Mouse (Mus musculus) CH12F3 (cell line): ENCODE results near the gene Nid2.

ENCODE experiments used
- in situ Hi-C: fragments of 300-500 bp; cut with MboI; formaldehyde crosslinking; loops from 2 replicates; pipeline ENCODE4 v1.14.3; 2020; ENCODE audit warnings: low sequenced_read_pairs

Nid2 gene

DNA sequence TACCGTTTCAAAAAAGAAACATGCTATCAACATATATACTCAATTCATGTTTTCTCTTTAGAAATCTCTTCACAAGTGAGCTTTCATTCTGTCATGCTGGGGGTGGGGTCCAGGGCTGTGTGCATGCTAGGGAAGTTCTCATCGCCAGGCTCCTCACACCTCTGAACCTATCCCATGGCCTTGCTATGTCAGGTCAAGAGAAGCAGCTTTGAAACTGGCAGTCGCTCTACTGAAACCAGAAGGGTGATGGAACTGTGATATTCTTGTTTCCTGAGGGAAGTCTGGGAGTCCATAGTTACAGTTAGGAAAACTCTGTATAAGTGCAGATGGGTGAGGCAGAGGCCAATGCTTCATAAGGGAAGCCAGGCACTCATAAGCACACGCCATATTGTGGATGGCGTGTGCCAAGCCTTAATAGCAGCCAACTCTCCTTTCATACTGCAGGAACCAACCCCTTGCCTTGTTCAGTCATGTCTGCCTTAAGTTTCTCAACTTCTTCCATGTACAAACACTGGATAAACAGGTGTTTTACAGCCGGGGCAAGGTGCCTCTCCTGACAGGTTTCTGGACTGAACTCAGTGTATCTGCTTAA is 10.8 kb upstream of the Nid2 start:
- in situ Hi-C loops = no loop called here

DNA sequence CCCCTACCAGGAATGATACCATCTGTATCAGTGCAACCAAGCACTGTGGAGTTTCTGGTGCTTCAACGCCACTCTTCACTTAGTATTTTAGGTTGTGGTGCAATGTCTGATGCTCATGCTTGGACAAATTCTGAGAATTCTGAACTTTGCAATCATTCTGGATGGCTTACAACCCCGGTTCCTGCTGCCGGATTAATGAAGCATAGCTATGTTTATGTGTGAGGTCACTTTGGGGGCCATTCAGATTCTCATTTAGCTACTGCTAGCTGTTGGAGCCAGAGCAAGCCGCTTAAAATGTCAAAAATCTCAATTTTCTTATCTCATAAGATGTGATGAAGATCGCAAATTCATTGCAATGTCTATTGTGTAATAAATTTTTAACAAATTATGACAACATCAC is 6.2 kb upstream of the Nid2 start:
- in situ Hi-C loops = no loop called here

DNA sequence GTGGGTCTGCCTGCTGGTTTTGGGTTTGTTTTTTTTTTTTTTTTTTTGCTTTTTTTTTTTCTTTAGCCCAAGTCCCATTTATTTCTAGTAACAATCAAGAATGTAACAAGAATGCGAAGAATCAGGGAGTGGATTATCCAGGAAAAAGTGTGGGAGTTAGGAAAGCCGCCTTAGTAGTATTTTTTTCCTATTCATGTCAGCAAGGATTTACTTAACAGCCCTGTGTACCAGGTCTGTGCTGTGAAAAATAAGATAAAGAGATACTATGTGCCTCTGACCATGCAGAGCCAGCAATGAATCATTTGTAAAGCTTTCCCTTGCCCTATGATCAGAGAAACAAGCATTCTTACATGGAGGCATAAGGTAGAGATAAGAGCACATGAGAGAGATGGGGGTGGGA is 4.8 kb upstream of the Nid2 start:
- in situ Hi-C loops = no loop called here

DNA sequence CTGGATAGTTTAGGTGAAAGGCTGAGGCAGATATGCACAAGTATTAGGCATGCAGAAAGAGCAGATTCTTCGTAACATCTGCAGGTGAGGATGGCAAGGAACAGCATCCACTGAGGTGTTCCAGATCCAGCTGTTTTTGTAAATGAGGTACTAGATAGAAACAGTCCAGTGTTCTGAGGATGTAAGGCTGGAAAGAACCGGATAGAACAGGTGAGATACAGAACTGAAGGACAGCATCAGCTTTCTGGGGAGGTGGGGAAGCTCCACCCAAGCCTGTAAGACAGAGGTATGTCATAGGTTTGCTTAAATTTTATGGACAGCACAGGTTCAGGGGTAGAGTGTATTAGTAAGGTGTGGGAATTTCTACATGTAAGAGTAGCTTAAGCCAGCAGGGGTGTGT is 4.3 kb upstream of the Nid2 start:
- in situ Hi-C loops = no loop called here

DNA sequence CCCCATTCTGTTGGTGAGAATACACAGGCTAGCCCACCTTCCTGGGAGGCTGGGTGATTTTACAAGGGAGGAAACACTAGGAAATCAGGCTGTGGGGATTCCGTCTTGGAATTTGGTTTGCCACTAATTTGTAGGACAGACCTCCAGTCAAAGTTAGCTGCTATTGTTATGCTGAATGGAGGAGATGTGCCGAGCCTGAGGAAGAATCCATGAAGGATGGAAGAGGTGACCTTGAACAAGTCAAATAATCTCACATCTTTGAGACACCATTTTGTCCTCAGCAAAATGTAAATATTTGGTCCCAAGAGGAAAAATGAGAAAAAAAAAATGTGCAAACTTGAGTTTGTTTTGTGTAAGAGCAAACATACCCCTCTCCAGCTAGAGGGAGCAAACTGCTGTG is 1.3 kb upstream of the Nid2 start:
- in situ Hi-C loops = no loop called here

DNA sequence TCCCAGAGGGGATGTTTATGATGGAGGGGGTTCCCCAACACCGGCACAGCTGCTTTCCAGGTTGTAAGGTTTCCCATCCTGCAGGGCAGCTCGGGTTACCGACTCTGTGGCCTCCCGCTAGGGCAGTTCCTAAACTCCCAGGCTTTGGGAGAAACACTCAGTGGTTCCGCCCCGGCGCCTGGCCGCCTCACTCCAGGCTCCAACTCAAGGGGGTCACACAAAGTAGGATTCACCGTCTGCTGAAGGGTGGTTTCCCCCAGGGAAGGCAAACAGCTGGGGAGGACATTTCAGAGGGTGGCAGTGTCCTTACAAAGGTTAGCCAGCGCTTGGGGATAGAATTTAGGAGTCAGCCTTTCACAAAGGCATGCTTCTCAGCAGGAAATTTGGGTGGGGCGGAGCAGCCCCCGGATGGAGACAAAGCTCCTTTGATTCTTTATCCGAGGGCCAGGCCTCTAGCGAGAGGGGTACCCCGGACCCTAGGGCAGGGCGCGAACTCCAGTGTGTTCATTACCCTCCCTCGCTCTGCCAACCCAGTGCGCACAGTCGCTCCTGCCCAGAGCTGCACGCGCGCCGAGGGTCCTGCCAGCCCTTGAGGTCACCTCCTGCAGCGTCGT is 547 bp upstream of the Nid2 start:
- in situ Hi-C loops = no loop called here

DNA sequence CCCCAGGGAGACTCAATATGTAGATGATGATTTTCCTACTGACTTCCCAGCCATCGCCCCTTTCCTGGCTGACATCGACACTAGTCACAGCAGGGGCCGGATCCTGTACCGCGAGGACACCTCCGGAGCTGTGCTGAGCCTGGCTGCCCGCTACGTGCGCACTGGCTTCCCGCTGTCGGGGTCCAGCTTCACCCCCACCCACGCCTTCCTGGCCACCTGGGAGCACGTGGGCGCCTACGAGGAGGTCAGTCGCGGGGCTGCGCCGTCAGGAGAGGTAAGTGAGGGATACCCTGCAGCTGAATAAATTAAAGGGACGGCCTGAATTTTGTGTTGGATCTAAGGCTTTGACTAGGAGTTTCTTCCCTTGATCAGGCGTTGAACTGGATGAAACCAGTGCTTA is 1.2 kb downstream of the Nid2 start:
- in situ Hi-C loops = no loop called here

DNA sequence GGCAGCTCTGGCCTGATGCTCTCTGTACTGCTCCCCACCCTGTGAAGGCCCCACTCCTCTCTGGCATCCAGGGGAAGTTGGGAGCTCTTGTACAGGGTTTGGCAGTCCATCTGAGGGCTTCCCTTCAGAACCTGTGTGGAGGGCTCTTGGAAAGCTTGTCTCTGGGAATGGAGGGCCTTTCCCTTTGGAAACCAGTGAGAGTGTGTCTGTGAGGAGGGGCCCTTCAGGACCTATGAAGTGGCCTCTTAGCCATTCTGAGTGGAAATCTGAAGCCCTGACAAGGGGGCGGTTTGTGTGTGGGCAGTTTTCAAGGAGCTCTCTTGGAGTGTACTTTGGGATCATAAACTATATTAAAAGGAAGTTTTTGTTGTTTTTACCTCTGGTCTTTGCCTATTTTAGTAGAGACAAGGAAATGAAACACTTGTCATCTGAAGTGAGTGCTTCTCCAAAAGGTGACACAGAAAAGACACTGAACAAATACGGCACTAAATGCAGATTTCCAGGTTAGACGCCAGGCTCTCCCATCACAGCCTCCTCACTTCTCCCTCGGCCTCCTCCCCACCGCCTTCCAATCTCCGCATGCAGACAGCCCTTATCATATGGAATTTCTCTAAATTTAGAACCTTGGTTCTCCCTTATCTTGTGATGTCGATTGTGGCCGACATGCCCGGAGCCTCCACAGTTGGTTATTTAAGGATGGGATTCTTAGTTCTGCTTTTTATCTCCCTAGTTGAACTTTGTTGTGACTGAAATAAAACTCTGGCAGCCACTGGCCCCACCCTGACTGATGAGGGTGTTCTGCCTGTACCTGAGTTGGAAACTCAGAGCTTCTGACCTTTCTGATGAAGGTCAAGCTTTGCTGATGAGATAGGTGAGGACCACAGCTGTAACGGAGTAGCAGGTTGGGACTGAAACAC is 8.5 kb downstream of the Nid2 start:
- in situ Hi-C loops = no loop called here

DNA sequence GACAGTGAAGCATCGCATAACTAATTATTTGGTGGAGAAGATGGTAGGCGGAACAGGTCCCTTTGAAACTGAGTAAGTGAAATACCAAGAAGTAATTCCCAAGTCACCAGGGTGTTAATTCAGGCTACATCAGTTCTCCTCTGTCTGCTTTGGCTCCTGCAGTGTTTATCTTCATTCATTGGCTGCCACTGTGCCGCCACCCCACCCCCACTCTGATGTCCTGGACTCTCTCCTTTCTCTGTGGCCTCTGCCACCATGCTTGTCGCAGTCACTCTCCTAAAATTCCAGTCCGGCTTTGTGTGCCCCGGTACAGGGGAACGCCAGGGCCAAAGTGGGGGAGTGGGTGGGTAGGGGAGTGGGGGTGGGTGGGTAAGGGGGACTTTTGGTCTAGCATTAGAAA is 9.7 kb downstream of the Nid2 start:
- in situ Hi-C loops = no loop called here

DNA sequence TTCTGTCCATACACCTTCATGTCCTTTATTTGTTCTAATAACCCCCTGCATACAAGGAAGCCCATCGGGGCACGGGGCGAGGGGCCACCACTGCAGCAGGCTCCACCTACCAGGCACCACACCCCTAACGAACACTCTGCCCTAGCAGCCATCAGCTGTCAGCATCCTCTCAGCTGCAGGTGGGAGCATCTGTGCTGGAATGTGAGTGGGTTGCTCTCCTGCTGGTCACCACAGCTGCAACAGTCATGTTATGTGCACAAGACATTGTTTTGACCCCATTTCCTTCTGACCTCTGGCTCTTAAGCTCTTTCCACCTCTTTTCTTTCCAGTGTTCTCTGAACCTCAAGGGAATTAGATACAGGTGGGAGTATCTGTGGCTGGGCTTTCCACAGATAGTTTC is 10.9 kb downstream of the Nid2 start:
- in situ Hi-C loops = no loop called here

DNA sequence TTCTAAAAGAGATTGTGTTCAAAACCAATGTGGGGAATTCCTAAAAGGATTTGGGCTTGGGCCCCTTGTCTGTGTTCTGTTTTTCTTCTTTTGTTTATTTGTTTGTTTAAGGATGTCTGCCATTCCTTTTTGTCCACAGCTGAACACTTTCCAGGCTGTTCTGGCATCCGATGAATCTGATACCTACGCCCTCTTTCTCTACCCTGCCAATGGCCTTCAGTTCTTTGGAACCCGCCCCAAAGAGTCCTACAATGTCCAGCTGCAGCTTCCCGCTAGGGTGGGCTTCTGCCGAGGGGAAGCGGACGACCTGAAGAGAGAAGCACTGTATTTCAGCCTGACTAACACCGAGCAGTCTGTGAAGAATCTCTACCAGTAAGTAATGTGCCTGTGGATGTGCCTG is 12.5 kb downstream of the Nid2 start:
- in situ Hi-C loops = no loop called here

DNA sequence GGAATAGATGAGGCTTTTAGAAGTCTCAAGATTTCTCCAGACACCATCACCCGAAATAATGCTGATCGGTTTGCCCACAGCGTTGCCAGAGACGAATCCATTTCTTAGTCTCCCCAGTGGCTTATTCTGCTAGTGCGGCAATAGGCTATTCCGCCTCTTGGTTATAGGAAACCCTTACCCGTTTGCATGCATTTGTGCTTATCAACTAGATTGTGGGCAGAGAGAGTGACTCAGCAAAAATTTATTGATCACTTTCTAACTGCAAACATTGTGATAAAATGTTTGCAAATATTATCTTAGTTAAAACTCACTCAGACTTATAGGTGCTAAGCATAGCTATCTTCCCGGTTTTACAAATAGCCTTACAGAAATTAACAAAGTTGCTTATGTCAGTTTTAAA is 13.3 kb downstream of the Nid2 start:
- in situ Hi-C loops = no loop called here

DNA sequence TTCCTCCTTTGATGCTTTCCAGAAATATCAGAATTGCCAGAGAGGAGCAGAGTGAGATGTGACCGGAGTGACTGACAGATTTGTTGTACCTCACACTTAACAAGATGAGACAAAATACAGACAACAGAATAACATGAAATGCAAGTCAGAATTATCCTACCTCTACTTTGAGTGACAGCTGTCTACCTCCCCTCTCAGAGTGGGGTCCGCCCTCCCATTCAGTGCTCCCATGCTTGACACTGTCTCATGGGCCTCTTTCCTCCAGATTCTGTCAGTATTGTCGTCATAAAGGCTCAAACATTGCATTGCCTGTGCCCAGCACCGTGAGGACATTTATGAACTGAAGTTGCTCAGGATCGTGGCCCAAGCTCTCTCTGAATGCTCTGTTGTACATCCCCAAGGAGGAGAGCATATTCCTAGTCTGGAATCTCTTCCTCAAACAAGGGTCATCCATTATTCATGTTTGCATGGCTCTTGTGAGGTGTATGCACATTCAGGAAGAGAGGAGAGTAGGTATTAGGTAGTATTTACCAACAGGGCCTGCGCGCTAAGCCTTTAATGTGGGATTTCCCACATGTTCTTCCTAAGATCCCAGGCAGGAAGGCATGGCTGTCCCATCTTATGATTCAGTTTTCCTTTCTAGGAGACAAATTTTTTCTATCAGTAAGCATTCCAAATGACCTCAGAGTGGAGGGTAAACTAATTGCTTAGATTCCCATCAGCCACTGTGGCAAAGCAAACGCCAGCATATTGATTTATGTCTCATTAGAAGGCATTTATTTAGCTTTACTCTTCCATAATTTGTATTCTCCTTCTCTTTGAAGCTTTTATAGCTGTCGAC is 14.7 kb downstream of the Nid2 start:
- in situ Hi-C loops = no loop called here

DNA sequence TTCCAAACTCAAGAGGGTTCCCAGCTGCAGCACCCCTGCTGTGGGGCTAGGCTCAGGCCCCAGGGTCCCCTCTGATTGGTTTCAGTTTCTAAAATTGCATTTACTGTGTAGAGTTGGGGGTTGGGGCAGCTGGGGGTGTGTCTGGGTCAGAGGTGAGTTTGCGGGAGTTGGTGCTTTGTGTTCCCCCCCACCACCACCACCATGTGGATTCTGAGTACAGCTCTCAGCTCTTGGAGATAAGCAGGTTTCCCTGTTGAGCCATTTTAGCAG is 15.2 kb downstream of the Nid2 start:
- in situ Hi-C loops = no loop called here

DNA sequence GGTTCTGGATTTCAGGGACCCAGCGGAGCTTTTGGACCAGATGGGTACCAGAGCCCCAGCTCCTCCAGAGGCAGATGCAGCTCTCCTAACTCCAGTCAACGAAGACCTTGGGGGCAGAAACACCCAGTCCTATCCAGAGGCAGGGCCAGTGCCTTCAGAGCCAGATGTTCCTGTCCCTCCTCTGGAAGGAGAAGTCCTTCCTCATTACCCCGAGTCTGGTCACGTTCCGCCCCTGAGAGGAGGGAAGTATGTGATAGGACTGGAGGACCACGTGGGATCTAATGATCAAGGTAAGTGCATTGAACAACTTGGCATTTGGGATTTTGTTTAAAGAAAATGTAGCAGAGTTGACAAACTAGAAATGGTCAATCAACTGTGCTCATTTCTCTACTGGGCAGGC is 17.6 kb downstream of the Nid2 start:
- in situ Hi-C loops = no loop called here

DNA sequence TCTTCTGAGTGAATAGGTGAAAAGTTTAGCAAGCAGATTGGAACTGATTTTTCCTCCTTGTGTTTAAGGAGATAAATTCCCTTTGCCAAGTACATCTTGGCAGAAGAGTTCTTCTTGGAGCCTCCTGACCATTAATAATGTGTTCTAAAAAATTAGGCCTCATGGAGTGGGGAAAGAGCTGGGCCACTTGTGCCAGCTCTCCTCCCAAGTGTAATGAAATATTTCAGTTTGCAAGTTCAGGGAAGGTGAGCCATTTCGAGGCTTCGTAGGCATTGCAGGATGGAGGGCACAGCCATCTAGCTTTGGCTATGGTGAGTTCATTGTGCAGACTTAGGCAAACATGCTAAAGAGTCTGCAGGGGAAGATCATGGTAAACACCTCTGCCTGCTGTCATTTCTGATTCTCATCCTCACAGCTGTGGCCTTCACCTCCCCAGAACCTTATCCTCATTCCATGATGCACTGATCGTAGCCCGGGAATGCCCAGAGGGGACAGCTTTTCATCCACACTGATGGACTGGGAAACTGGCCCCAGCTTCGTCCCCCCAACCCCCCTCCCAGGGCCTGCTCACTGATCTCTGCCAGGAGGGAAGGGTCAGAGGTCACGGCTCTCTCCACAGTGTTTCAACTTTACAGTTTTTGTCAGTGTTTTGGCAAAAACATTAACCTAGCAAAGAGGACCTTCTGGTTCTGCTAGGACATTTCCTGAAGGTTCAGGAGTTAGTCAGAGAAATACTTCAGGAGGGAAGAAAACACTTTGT is 18.6 kb downstream of the Nid2 start:
- in situ Hi-C loops = loop anchor here (10.0 kb wide), 1 partner anchor 55 kb away; no protein-coding TSS in a partner anchor

DNA sequence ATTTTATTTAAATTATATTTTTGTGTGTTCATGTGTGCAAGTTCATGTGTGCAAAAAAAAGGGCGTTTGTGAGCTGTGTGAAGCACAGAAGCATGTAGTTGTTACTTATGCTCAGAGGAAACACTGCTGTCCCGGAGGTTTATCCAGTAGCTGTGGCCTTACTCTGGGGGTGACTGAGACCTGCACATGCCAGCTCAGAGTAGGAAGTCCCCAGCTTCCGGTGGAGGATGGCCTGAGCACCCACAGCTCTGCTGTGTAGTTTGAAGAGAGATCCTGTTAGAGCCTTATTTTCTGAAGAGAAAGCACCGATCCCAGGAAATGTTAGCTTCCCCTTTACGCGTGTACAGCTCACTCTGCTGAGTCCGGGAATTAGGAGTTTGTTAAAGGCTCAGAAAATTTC is 20.1 kb downstream of the Nid2 start:
- in situ Hi-C loops = loop anchor here (10.0 kb wide), 1 partner anchor 56 kb away; no protein-coding TSS in a partner anchor

DNA sequence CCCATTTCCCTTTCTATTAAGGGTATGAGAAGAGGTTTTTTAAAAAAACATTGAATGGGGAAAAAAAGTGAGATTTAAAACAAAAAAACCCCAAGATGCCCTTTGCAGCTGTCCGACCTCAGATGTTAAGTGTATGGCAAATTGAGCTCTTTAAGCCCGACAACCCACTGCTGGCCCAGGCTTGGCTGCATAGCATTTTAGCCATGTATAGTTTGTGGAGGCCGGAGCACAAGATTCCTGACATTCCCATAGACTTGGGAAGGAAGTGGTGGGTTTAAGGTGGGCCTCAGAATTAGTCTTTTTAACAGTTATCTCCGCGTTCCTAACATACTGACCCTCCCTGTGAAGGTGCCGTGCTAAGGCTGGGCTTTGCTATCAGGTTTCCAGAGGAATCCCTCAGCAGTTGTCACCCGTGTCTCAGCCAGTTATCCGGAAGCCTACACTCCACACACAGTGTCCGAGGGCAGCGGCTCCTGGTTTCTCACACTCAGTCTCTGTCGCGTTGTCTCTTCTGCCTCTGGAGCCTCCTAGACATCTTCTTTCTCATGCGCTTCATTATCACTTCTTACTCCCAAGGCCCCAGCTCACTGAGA is 23.1 kb downstream of the Nid2 start:
- in situ Hi-C loops = loop anchor here (10.0 kb wide), 1 partner anchor 59 kb away; no protein-coding TSS in a partner anchor

DNA sequence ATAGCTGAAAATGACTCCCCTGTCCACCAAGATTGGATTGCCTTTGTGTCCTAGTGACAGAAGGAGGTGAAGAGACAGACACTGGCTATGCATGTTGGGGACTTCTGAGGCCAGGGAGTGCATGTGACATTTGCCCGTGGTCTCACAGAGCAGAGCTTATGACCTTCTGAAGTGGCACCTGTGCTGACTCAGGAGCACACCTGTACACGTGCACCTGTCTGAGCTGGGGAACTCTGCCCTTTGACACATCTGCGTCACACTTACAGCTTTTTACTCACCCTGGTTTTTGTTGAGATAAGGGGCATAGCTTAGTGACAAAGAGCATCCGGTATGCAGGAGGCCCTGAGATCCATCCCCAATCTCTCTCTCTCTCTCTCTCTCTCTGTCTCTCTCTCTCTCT is 24.4 kb downstream of the Nid2 start:
- in situ Hi-C loops = loop anchor here (10.0 kb wide), 1 partner anchor 61 kb away; no protein-coding TSS in a partner anchor

DNA sequence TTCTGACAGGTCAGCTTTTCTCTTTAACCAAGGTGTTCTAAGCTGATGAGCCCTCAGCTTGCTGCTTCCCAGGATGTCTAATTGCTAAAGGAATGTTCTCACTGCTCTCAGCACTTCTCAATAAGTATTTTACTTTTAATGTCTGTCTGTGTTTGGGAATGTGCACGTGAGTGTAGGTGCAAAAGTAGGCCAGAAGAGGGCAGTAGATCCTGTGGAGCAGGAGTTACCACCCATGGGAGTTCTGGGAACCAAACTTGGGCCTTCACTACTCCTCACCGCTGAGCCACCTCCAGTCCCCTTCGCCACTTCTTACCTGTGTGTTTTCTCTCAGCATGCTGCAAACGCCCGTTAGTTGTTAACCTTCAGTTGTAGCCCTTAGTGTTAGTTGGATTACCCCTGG is 25.1 kb downstream of the Nid2 start:
- in situ Hi-C loops = loop anchor here (10.0 kb wide), 1 partner anchor 61 kb away; no protein-coding TSS in a partner anchor
